Mouse (Mus musculus) spleen, adult 2 months (tissue): Measurements from ENCODE around the gene Kcne3. TPM values are rescaled to one million over a fixed set of nuclear protein-coding genes. Genes with fewer than 3 reads are reported as not detected.

Experiments used
- DNase-seq, 2 experiments: peaks; one replicate each; pipeline versions ENCODE4 v3.0.0 to v3.0.0-alpha.2; 2012 to 2021; ENCODE audit warnings: low spot score in 2 of 2, low read depth in 1 of 2
- H3K27ac ChIP-seq: fragments of 200-500 bp; 2 replicates; pipeline ENCODE4 v1.5.1; 2012; ENCODE audit warnings: low read length, inconsistent platforms; ENCODE audit not compliant: insufficient read depth
- H3K27me3 ChIP-seq: fragments of 200-500 bp; 2 replicates; pipeline ENCODE4 v1.6.1; 2012; ENCODE audit warnings: mild to moderate bottlenecking, moderate library complexity, low read length, inconsistent platforms; ENCODE audit not compliant: control insufficient read depth, insufficient read depth
- H3K36me3 ChIP-seq: fragments of 200-500 bp; 2 replicates; pipeline ENCODE4 v1.6.1; 2012; ENCODE audit warnings: mild to moderate bottlenecking, low read length, inconsistent platforms; ENCODE audit not compliant: control insufficient read depth, insufficient read depth
- H3K4me1 ChIP-seq: fragments of 200-500 bp; 2 replicates; pipeline ENCODE4 v1.6.1; 2011; ENCODE audit warnings: inconsistent platforms; ENCODE audit not compliant: control insufficient read depth, insufficient read depth, insufficient read length
- H3K4me3 ChIP-seq: fragments of 200-500 bp; 2 replicates; pipeline ENCODE4 v1.5.1; 2011; ENCODE audit warnings: mild to moderate bottlenecking, inconsistent platforms; ENCODE audit not compliant: insufficient read depth, insufficient read length; ENCODE audit errors: extremely low read depth
- CTCF ChIP-seq: fragments of 200-500 bp; IDR thresholded peaks from 2 replicates; pipeline ENCODE4 v1.5.1; 2011; ENCODE audit warnings: mild to moderate bottlenecking, inconsistent platforms; ENCODE audit not compliant: insufficient read depth, insufficient read length, insufficient replicate concordance; ENCODE audit errors: extremely low read depth
- POLR2A ChIP-seq: fragments of 200-500 bp; IDR thresholded peaks from 2 replicates; pipeline ENCODE4 v1.6.1; 2011; ENCODE audit warnings: low read depth, low read length, inconsistent platforms
- WGBS: fragments of 180-500 bp; shearing (Covaris S2); methylation state at CpG from one replicate; pipeline ENCODE4 v1.1.7; 2018; 5-methylcytosine and 5-hydroxymethylcytosine counted together
- polyA plus RNA-seq: library from polyadenylated mRNA; depleted of rRNA; stranded (reverse); fragments of >200 nt; gene quantifications from 2 replicates; pipeline ENCODE4 v1.2.3, GENCODE M21; 2012

The Kcne3 gene
- polyA plus RNA-seq, 1 experiment: 2.2 TPM

DNA sequence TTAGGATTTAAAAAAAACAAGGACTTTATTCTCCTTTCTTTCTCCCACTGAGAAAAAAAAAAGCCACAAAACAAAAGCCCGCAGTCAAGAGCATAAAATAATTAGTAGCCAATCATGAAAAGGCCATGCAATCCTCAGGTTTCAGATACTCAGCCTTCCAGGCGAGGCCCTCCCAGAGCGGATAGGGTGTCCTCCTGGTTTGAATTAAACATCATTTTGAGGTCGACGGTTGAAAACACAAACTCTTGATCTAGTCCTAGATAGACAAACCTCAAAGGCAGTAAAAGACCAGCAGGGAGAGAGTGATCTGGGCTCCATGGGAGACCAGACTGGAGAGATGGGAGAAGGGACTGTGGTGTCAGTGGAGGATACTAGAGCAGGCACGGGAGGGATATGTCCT, 28.6 kb downstream of the Kcne3 start:
- TF ChIP-seq CTCF (no peak), POLR2A (no peak)
- no peak for DNase-seq
- no peak overlapping the region for H3K4me3 ChIP-seq
- 88% methylated on average over 6 of the region's 6 CpGs for WGBS
- H3K4me1 ChIP-seq: no peaks in the 10 kb centered on the region; the same call in 1 of the 2 replicates
- no peaks in the 10 kb centered on the region for H3K27me3 ChIP-seq
- no peak overlapping the region for H3K27ac ChIP-seq
- no peaks in the 10 kb centered on the region for H3K36me3 ChIP-seq

GRCm38 (mm10) chr7:100206144-100206543, 29.8 kb downstream of the Kcne3 start:
- H3K27me3 ChIP-seq: no peaks in the 10 kb centered on the region
- no peak overlapping the region for H3K27ac ChIP-seq
- no peak overlapping the region for H3K4me3 ChIP-seq
- no peak for DNase-seq
- H3K4me1 ChIP-seq: no peaks in the 10 kb centered on the region; the same call in 1 of the 2 replicates
- 100% methylated on average over 2 of the region's 2 CpGs for WGBS
- TF ChIP-seq CTCF (no peak), POLR2A (no peak)
- H3K36me3 ChIP-seq: no peaks in the 10 kb centered on the region

- TF ChIP-seq POLR2A (no peak), CTCF (no peak)
- Histone ChIP-seq H3K4me1 (no peaks in the 10 kb centered on the region), H3K27ac (no peak overlapping the region), H3K27me3 (no peaks in the 10 kb centered on the region), H3K4me3 (no peak overlapping the region), H3K36me3 (no peaks in the 10 kb centered on the region)
- no peak for DNase-seq
These were observed 31.6 kb downstream of the Kcne3 start for GRCm38 (mm10) chr7:100207886-100208285.

GRCm38 (mm10) chr7:100214310-100214709, 38.0 kb downstream of the Kcne3 start:
- H3K4me3 ChIP-seq: no peak overlapping the region
- H3K27me3 ChIP-seq: no peaks in the 10 kb centered on the region
- 86% methylated on average over 4 of the region's 4 CpGs for WGBS
- TF ChIP-seq POLR2A (no peak), CTCF (no peak)
- H3K36me3 ChIP-seq: no peaks in the 10 kb centered on the region
- H3K4me1 ChIP-seq: no peaks in the 10 kb centered on the region
- H3K27ac ChIP-seq: no peak overlapping the region
- no peak for DNase-seq

DNA sequence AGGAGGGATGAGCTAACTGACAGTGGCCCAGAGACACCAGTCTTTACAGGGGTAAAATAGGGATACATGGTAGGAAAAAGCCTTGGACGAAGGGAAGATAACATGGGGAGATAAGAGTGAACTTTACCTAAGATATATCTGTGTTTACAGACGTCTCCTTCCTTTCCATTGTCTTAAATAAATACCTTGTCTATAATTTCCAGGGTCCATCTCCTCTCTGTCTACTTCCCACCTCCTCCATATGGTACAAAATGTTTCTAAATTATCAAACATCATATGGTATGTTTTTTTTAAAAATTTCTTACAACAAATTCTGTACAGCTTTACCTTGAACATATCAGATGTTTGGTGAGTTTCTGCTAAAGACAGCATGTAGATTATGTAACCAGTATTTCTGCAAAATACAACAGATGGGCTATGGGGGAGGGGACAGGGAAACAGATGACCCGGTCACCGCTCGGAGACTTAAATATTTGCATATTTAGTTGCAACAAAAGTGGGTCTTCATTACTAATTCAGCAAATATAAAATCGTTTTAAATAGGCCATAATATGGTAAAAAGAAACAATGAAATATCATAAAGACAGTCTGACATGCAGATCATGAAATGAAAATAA, 38.9 kb downstream of the Kcne3 start:
- H3K36me3 ChIP-seq: no peaks in the 10 kb centered on the region
- H3K4me1 ChIP-seq: no peaks in the 10 kb centered on the region
- H3K27me3 ChIP-seq: no peaks in the 10 kb centered on the region
- no peak for DNase-seq
- no peak overlapping the region for H3K4me3 ChIP-seq
- H3K27ac ChIP-seq: no peak overlapping the region
- 80% methylated on average over 6 of the region's 6 CpGs for WGBS
- no peak for TF ChIP-seq POLR2A
- TF ChIP-seq CTCF: no peak

DNA sequence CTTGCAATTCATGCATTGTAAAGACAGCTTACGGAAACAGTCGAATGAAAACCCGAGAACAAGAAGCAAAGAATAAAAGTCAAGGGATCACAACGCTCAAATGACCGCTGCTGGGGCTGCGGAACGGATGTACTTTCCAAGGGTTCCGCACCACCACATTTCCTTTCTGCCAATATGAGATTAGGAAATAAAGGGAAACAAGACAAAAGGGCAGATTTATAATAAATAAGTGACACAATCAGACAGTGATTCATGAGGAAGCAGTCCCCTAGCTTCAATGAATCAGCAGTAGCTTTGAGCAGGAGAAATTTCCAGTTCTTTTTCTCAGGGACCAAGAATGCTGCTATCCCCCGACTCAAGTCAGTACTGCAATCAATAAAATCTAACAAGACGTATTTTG, 39.7 kb downstream of the Kcne3 start:
- no peaks in the 10 kb centered on the region for H3K4me1 ChIP-seq
- H3K36me3 ChIP-seq: no peaks in the 10 kb centered on the region
- H3K4me3 ChIP-seq: no peak overlapping the region
- DNase-seq: no peak
- H3K27me3 ChIP-seq: no peaks in the 10 kb centered on the region
- no peak overlapping the region for H3K27ac ChIP-seq
- WGBS: 45% methylated on average over 10 of the region's 10 CpGs
- TF ChIP-seq POLR2A (no peak), CTCF (no peak)
